Mouse (Mus musculus): Measurements from ENCODE around the gene Ggt6. TPM values are rescaled to one million over a fixed set of nuclear protein-coding genes. Genes with fewer than 3 reads are reported as not detected.

Gene Ggt6
- not detected for polyA plus RNA-seq (2017; shearing (Covaris generic))

GRCm38 (mm10) chr11:72434963-72435693 is at the start of gene Ggt6:
Gene Ggt6 (plus strand): TSS chr11:72435526.
- ATAC-seq = no peak

GRCm38 (mm10) chr11:72388113-72388529 is 47.2 kb upstream of the Ggt6 start:
- no peak for ATAC-seq

GRCm38 (mm10) chr11:72389407-72390142 is 45.8 kb upstream of the Ggt6 start:
- no peak for ATAC-seq

- ATAC-seq = no peak
These were observed 44.1 kb upstream of the Ggt6 start for GRCm38 (mm10) chr11:72391181-72391580.

- ATAC-seq = no peak
These were observed 42.1 kb upstream of the Ggt6 start for GRCm38 (mm10) chr11:72393243-72393642.

- no peak for ATAC-seq
These were observed 41.7 kb upstream of the Ggt6 start for GRCm38 (mm10) chr11:72393669-72394068.

GRCm38 (mm10) chr11:72394694-72395093 is 40.6 kb upstream of the Ggt6 start:
- no peak for ATAC-seq

GRCm38 (mm10) chr11:72395652-72396051 is 39.7 kb upstream of the Ggt6 start:
- ATAC-seq = no peak

- ATAC-seq = no peak
These were observed 38.7 kb upstream of the Ggt6 start for GRCm38 (mm10) chr11:72396621-72397020.

GRCm38 (mm10) chr11:72397072-72397471 is 38.3 kb upstream of the Ggt6 start:
- no peak for ATAC-seq

- ATAC-seq = no peak
These were observed 37.4 kb upstream of the Ggt6 start for GRCm38 (mm10) chr11:72397811-72398525.

- no peak for ATAC-seq
These were observed 34.3 kb upstream of the Ggt6 start for GRCm38 (mm10) chr11:72401068-72401467.

GRCm38 (mm10) chr11:72402017-72402416 is 33.3 kb upstream of the Ggt6 start:
- ATAC-seq = no peak

GRCm38 (mm10) chr11:72402969-72403368 is 32.4 kb upstream of the Ggt6 start:
- no peak for ATAC-seq

- ATAC-seq = no peak
These were observed 29.8 kb upstream of the Ggt6 start for GRCm38 (mm10) chr11:72405532-72405931.

- ATAC-seq = no peak
These were observed 29.1 kb upstream of the Ggt6 start for GRCm38 (mm10) chr11:72406079-72406675.

GRCm38 (mm10) chr11:72407081-72407480 is 28.2 kb upstream of the Ggt6 start:
- ATAC-seq = no peak

GRCm38 (mm10) chr11:72407574-72407973 is 27.8 kb upstream of the Ggt6 start:
- ATAC-seq = no peak

GRCm38 (mm10) chr11:72408451-72409170 is 26.7 kb upstream of the Ggt6 start:
- no peak for ATAC-seq

- no peak for ATAC-seq
These were observed 25.5 kb upstream of the Ggt6 start for GRCm38 (mm10) chr11:72409649-72410385.

GRCm38 (mm10) chr11:72410521-72411092 is 24.7 kb upstream of the Ggt6 start:
- ATAC-seq = no peak
